Mouse (Mus musculus): ENCODE data around the gene Dnajc28. TPM values are rescaled to one million over a fixed set of nuclear protein-coding genes. Genes with fewer than 3 reads are reported as not detected.

Gene Dnajc28
- total and polyA plus RNA-seq, 2 experiments from 2014 or later: 3.6 to 6.1 TPM

- 97% methylated on average over 9 of the region's 9 CpGs for WGBS
- no peaks in the 10 kb centered on the region for H3K4me1 ChIP-seq (ENCODE audit: insufficient read depth)
- no peaks in the 10 kb centered on the region for H3K9me3 ChIP-seq (ENCODE audit: low read length)
- no peak for ATAC-seq
- H3K27me3 ChIP-seq (ENCODE audit: insufficient read depth, low read length): no peaks in the 10 kb centered on the region
- H3K36me3 ChIP-seq (ENCODE audit: insufficient read depth): peaks cover 70% of the 10 kb centered on the region
- H3K4me3 ChIP-seq (ENCODE audit: low read depth, low read length): no peak overlapping the region
- H3K27ac ChIP-seq (ENCODE audit: low read depth, low read length): no peak overlapping the region
- H3K9ac ChIP-seq: no peak overlapping the region
- H3K4me2 ChIP-seq (ENCODE audit: low read depth): no peak overlapping the region
- no peak for TF ChIP-seq CTCF (IDR thresholded peaks at IDR 0.05; ENCODE audit: low read depth)
- DNase-seq: no peak
Observed at GRCm38 (mm10) chr16:91655285-91655684, 36.5 kb upstream of the Dnajc28 start.

- DNase-seq (no peak), ATAC-seq (no peak)
- H3K9me3 ChIP-seq (ENCODE audit: low read length): no peaks in the 10 kb centered on the region
- WGBS: 87% methylated on average over 3 of the region's 3 CpGs
- H3K4me2 ChIP-seq (ENCODE audit: low read depth): no peak overlapping the region
- H3K27ac ChIP-seq (ENCODE audit: low read depth, low read length): no peak overlapping the region
- H3K9ac ChIP-seq: no peak overlapping the region
- H3K4me3 ChIP-seq (ENCODE audit: low read depth, low read length): no peak overlapping the region
- H3K27me3 ChIP-seq (ENCODE audit: insufficient read depth, low read length): no peaks in the 10 kb centered on the region
- peaks cover 4% of the 10 kb centered on the region; the same call in 1 of the 2 replicates for H3K4me1 ChIP-seq (ENCODE audit: insufficient read depth)
- H3K36me3 ChIP-seq (ENCODE audit: insufficient read depth): peaks cover 39% of the 10 kb centered on the region
- TF ChIP-seq CTCF (IDR thresholded peaks at IDR 0.05; ENCODE audit: low read depth): no peak
Observed at GRCm38 (mm10) chr16:91652191-91652590, 33.4 kb upstream of the Dnajc28 start.

DNA sequence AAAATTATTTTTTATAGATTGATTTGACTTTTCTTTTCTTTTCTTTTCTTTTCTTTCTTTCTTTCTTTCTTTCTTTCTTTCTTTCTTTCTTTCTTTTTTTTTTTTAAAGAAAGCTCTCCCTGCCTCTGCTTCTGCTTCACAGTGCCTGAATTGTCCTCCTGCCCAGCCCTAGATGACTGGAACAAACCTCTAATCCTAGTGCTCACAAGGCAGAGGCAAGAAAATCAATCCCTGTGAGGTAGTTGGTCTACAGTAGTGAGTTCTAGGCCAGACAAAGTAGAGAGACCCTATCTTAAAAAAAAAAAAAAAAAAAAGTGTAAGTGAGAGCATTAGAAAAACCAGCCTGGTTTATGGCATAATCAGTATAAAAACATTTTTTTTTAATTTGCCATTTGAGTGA is 31.0 kb upstream of the Dnajc28 start:
- no peak overlapping the region for H3K4me3 ChIP-seq (ENCODE audit: low read depth, low read length)
- no peak overlapping the region for H3K9ac ChIP-seq
- H3K36me3 ChIP-seq (ENCODE audit: insufficient read depth): peaks cover 15% of the 10 kb centered on the region
- ATAC-seq (no peak), DNase-seq (no peak)
- no peak overlapping the region for H3K27ac ChIP-seq (ENCODE audit: low read depth, low read length)
- no peak overlapping the region for H3K4me2 ChIP-seq (ENCODE audit: low read depth)
- no peaks in the 10 kb centered on the region for H3K27me3 ChIP-seq (ENCODE audit: insufficient read depth, low read length)
- H3K4me1 ChIP-seq (ENCODE audit: insufficient read depth): peaks cover 4% of the 10 kb centered on the region; the same call in 1 of the 2 replicates
- TF ChIP-seq CTCF (IDR thresholded peaks at IDR 0.05; ENCODE audit: low read depth): no peak
- no peaks in the 10 kb centered on the region for H3K9me3 ChIP-seq (ENCODE audit: low read length)

GRCm38 (mm10) chr16:91649246-91649645 is 30.4 kb upstream of the Dnajc28 start:
- TF ChIP-seq CTCF (IDR thresholded peaks at IDR 0.05; ENCODE audit: low read depth): no peak
- DNase-seq: no peak
- Histone ChIP-seq H3K4me2 (ENCODE audit: low read depth) (peak overlapping the region; percentile 52), H3K27ac (ENCODE audit: low read depth, low read length) (no peak overlapping the region), H3K4me1 (ENCODE audit: insufficient read depth) (peaks cover 4% of the 10 kb centered on the region; the same call in 1 of the 2 replicates), H3K9me3 (ENCODE audit: low read length) (no peaks in the 10 kb centered on the region), H3K36me3 (ENCODE audit: insufficient read depth) (peaks cover 13% of the 10 kb centered on the region), H3K4me3 (ENCODE audit: low read depth, low read length) (peak overlapping the region; percentile 85; the same call in 1 of the 2 replicates), H3K9ac (no peak overlapping the region), H3K27me3 (ENCODE audit: insufficient read depth, low read length) (no peaks in the 10 kb centered on the region)
- WGBS: 53% methylated on average over 3 of the region's 3 CpGs
- no peak for ATAC-seq

- ATAC-seq (peak; percentile 30), DNase-seq (no peak)
- no peaks in the 10 kb centered on the region for H3K27me3 ChIP-seq (ENCODE audit: insufficient read depth, low read length)
- WGBS: 4% methylated on average over 24 of the region's 25 CpGs
- peaks cover 4% of the 10 kb centered on the region; the same call in 1 of the 2 replicates for H3K4me1 ChIP-seq (ENCODE audit: insufficient read depth)
- H3K4me2 ChIP-seq (ENCODE audit: low read depth): peak overlapping the region; percentile 52
- H3K27ac ChIP-seq (ENCODE audit: low read depth, low read length): peak overlapping the region; percentile 99
- H3K9me3 ChIP-seq (ENCODE audit: low read length): no peaks in the 10 kb centered on the region
- H3K4me3 ChIP-seq (ENCODE audit: low read depth, low read length): peak overlapping the region; percentile 85
- H3K36me3 ChIP-seq (ENCODE audit: insufficient read depth): peaks cover 8% of the 10 kb centered on the region
- TF ChIP-seq CTCF (IDR thresholded peaks at IDR 0.05; ENCODE audit: low read depth): no peak
- H3K9ac ChIP-seq: peak overlapping the region; percentile 95
Observed at GRCm38 (mm10) chr16:91648220-91648550, 29.4 kb upstream of the Dnajc28 start.

- Histone ChIP-seq H3K9me3 (ENCODE audit: low read length) (no peaks in the 10 kb centered on the region), H3K27me3 (ENCODE audit: insufficient read depth, low read length) (no peaks in the 10 kb centered on the region), H3K4me1 (ENCODE audit: insufficient read depth) (peaks cover 4% of the 10 kb centered on the region; the same call in 1 of the 2 replicates), H3K4me3 (ENCODE audit: low read depth, low read length) (peak within 1 kb of the TSS; percentile 85), H3K9ac (peak within 1 kb of the TSS; percentile 95), H3K4me2 (ENCODE audit: low read depth) (peak within 1 kb of the TSS; percentile 96), H3K36me3 (ENCODE audit: insufficient read depth) (peaks cover 11% of the 10 kb centered on the region), H3K27ac (ENCODE audit: low read depth, low read length) (peak within 1 kb of the TSS; percentile 99)
- 2% methylated on average over 70 of the region's 70 CpGs for WGBS
- peak; percentile 98 for ATAC-seq
- 0 out of 2 replicates have a peak, but pooled peaks have one; percentile 2 for TF ChIP-seq CTCF (IDR thresholded peaks at IDR 0.05; ENCODE audit: low read depth)
- peak; percentile 99 for DNase-seq
Observed at GRCm38 (mm10) chr16:91647461-91648219, 28.8 kb upstream of the Dnajc28 start, which contains the start of gene Son. Gene Son (plus strand): TSS chr16:91647506.

DNA sequence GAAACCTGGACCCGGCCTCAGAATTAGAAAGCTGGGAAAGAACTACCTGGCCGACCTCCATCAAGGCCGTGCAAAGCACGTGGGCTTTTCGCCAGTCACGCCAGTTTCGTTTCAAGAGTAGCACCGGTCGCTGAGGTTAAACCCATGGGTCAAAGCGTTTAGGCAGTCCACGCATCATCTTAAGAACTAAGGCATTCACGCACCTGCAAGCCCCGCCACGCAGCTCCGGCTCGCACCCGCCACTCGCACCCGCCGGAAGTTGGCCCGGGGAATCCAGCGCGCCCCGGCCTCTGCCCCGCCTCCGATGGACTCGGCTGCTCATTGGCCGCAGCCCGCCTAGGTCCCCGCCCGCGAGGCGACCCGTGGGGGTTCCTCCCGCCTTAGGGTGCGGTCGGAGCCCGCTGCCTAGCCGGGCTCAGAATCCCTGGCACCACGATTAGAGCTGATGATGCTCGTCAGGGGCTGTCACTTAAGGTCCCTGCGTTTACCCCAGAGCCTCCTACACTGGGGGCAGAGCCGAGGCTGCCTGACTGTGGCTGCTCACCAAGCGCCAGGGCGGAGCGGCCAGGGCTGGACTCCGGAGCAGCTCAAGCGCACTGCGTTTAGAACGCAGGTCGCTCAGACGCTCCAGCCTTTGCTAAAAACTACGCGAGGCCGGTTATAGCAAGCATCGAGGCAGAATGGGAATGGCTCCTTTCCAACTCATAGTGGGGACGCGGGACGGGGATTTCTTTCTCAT is 28.0 kb upstream of the Dnajc28 start, which contains the start of gene Gart:
TSS of gene Gart (minus strand) at position 272 of the 739 bp plus-strand sequence.
- peak within 1 kb of the TSS; percentile 95 for H3K9ac ChIP-seq
- 0 out of 2 replicates have a peak, but pooled peaks have one; percentile 6 for TF ChIP-seq CTCF (IDR thresholded peaks at IDR 0.05; ENCODE audit: low read depth)
- peak within 1 kb of the TSS; percentile 85 for H3K4me3 ChIP-seq (ENCODE audit: low read depth, low read length)
- no peaks in the 10 kb centered on the region for H3K9me3 ChIP-seq (ENCODE audit: low read length)
- 1% methylated on average over 59 of the region's 59 CpGs for WGBS
- H3K27me3 ChIP-seq (ENCODE audit: insufficient read depth, low read length): no peaks in the 10 kb centered on the region
- ATAC-seq: peak; percentile 81
- peaks cover 4% of the 10 kb centered on the region; the same call in 1 of the 2 replicates for H3K4me1 ChIP-seq (ENCODE audit: insufficient read depth)
- peak within 1 kb of the TSS; percentile 99 for H3K27ac ChIP-seq (ENCODE audit: low read depth, low read length)
- peak; percentile 91 for DNase-seq
- peak within 1 kb of the TSS; percentile 96 for H3K4me2 ChIP-seq (ENCODE audit: low read depth)
- peaks cover 11% of the 10 kb centered on the region; the same call in 1 of the 2 replicates for H3K36me3 ChIP-seq (ENCODE audit: insufficient read depth)

Data from forebrain, postnatal 0 days (tissue).